Mouse (Mus musculus) erythroblast, embryonic 14.5 days (primary cell): ENCODE results near the gene Retreg1.

Experiments
- GATA1 ChIP-seq: IDR thresholded peaks from 2 replicates; pipeline ENCODE4 v1.6.1; 2012; ENCODE audit warnings: low read length, inconsistent platforms, mixed read lengths
- TAL1 ChIP-seq: IDR thresholded peaks from 3 replicates; pipeline ENCODE4 v1.6.1; 2012; ENCODE audit warnings: low read length, inconsistent platforms, mixed read lengths

DNA sequence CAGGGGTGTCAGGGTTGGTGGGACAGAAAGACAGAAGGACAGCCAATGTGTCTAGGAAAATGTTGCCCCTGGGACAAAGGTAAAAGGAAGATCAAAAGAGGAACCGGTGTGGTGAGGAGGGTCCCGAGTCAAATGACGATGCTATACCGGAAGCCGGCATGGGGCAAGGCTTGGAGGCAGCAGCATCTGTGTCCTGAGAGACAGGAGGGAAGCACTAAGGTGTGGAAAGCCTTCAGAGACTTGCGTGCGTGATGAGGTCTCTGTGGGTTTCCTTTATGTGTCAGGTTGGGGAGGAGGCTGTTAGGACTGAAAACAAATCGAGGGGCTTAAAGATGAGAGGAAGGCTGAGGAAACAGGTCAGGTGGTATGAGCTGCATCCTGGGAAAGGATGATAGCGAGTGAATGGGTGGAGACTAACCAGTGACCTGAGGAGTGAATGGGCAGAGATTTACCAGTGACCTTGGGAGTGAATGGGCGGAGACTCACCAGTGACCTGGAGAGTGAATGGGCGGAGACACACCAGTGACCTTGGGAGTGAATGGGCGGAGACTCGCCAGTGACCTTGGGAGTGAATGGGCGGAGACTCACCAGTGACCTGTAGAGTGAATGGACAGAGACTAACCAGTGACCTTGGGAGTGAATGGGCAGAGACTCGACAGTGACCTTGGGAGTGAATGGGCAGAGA lies 60.1 kb downstream of the Retreg1 start:
- TF ChIP-seq TAL1 = no peak
- no peak for TF ChIP-seq GATA1
